Mouse (Mus musculus) intestine, embryonic 16.5 days (tissue): ENCODE measurements around the gene Cav1. TPM values are rescaled to one million over a fixed set of nuclear protein-coding genes. Genes with fewer than 3 reads are reported as not detected.

Experiments
- ATAC-seq: fragments of 200-750 bp; cut with Nextera tagmentation; 2 replicates; pipeline ENCODE4 v1.8.0; 2017; ENCODE audit warnings: moderate TSS enrichment, moderate library complexity
- H3K27ac ChIP-seq: fragments of 300-500 bp; sonication (generic); 2 replicates; pipeline ENCODE4 v1.5.1; 2014; ENCODE audit warnings: mild to moderate bottlenecking, low read length
- H3K27me3 ChIP-seq: fragments of 300-500 bp; sonication (generic); replicated peaks from 2 replicates; pipeline ENCODE4 v1.6.1; 2014; ENCODE audit warnings: low read length, control low read depth, mixed read lengths; ENCODE audit not compliant: control insufficient read depth, insufficient read depth
- H3K36me3 ChIP-seq: fragments of 300-500 bp; sonication (generic); 2 replicates; pipeline ENCODE4 v1.6.1; 2014; ENCODE audit warnings: low read length, control low read depth; ENCODE audit not compliant: control insufficient read depth, insufficient read depth
- H3K4me1 ChIP-seq: fragments of 300-500 bp; sonication (generic); 2 replicates; pipeline ENCODE4 v1.6.1; 2014; ENCODE audit warnings: low read length, control low read depth, mixed read lengths; ENCODE audit not compliant: control insufficient read depth, insufficient read depth
- H3K4me2 ChIP-seq: fragments of 300-500 bp; sonication (generic); 2 replicates; pipeline ENCODE4 v1.6.1; 2014; ENCODE audit warnings: low read depth, low read length, control low read depth
- H3K4me3 ChIP-seq: fragments of 300-500 bp; sonication (generic); 2 replicates; pipeline ENCODE4 v1.5.1; 2014; ENCODE audit warnings: mild to moderate bottlenecking, low read length
- H3K9ac ChIP-seq: fragments of 300-500 bp; sonication (generic); 2 replicates; pipeline ENCODE4 v1.6.1; 2014; ENCODE audit warnings: low read depth, low read length
- H3K9me3 ChIP-seq: fragments of 300-500 bp; sonication (generic); 2 replicates; pipeline ENCODE4 v1.6.1; 2016; ENCODE audit warnings: low read length, control low read depth; ENCODE audit not compliant: control insufficient read depth
- WGBS: fragments of 180-500 bp; shearing (Covaris S2); extraction: QIAGEN DNeasy Blood & Tissue Kit; methylation state at CpG from one replicate; pipeline ENCODE4 v1.1.7; 2014; 5-methylcytosine and 5-hydroxymethylcytosine counted together
- polyA plus RNA-seq: library from polyadenylated mRNA; unstranded; fragments of >200 nt; fragmentation: Nextera tagmentation; extraction: Ambion mirVana; gene quantifications from 2 replicates; pipeline ENCODE4 v1.2.1, GENCODE M21; 2015

The Cav1 gene
- polyA plus RNA-seq = 189 and 198 TPM in 2 replicates

DNA sequence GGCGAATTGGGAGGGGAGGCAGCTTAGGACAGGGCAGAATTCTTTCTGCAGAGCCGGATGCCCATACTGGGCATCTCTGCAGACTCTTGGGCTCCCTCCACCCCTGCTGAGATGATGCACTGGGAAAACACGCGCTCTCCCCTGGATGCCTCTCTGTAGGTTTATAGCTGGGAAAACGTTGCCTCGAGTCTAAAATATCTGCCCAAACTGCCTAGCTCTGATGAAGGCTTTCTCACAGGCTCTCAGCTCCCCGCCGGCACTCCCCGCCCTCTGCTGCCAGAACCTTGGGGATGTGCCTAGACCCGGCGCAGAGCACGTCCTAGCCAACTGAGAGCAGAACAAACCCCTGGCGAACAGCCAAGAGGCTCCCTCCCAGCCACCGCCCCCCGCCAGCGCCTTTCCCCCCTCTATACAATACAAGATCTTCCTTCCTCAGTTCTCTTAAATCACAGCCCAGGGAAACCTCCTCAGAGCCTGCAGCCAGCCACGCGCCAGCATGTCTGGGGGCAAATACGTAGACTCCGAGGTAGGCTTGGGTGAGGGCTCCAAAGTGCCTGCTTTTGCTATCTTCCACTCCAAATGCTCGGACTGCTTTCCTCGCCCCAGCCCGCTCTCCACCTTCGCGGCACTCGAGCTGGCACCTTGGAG lies at the start of gene Cav1:
Gene Cav1, plus strand, starts transcription at position 382 of the 648 bp plus-strand sequence.
- Histone ChIP-seq H3K4me3 (peak within 1 kb of the TSS; percentile 58), H3K27ac (peak within 1 kb of the TSS; percentile 85), H3K36me3 (no peaks in the 10 kb centered on the region), H3K4me2 (peak within 1 kb of the TSS; percentile 97), H3K27me3 (peaks cover 7% of the 10 kb centered on the region; the same call in 1 of the 2 replicates), H3K9me3 (no peaks in the 10 kb centered on the region), H3K4me1 (peaks cover 21% of the 10 kb centered on the region; the same call in 1 of the 2 replicates), H3K9ac (peak within 1 kb of the TSS; percentile 70)
- peak; percentile 91 for ATAC-seq
- 1% methylated on average over 26 of the region's 26 CpGs for WGBS

DNA sequence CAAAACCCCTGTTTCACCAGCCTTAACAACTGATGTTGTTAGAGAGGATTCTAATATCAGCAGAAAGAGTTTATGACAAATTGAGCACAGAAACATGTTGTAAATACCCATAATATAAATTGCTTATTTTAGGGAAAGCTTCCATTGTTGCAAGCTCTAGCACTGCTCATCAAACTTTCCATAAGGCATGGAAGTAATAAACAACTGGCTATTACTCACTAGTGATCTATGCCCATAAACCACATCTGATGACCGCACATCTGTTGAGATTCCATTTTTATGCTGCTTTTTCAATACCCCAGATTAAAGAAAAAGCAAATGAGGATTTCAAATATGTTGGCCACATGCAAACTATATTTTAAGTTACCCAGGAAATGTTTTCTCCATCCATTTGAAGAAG lies 48.0 kb upstream of the Cav1 start:
- no peak overlapping the region for H3K27ac ChIP-seq
- no peak overlapping the region for H3K9ac ChIP-seq
- H3K4me3 ChIP-seq = no peak overlapping the region
- no peaks in the 10 kb centered on the region for H3K4me1 ChIP-seq
- no peak overlapping the region for H3K4me2 ChIP-seq
- H3K9me3 ChIP-seq = no peaks in the 10 kb centered on the region
- H3K36me3 ChIP-seq = no peaks in the 10 kb centered on the region
- H3K27me3 ChIP-seq = no peaks in the 10 kb centered on the region
- 80% methylated on average over 1 of the region's 1 CpGs for WGBS
- no peak for ATAC-seq

DNA sequence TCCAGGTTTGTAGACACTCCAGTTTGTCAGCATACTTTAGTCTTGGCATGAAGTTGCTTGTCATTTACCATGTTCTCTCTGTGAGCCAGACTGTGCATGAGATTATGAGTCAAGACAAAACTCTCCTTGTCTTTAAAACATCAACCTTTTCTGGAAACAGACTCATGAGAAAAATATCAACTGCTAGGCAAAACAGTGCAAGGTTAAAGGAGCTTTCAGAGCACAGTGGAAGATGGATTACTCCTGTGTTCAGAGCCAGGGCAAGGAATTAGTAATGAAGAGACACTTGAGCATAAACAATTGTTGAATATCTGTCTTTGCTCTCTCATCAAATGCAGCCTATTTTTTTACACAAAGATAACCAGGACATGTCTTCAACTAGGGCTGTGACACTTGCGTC lies 47.2 kb upstream of the Cav1 start:
- 81% methylated on average over 1 of the region's 1 CpGs for WGBS
- Histone ChIP-seq H3K4me1 (no peaks in the 10 kb centered on the region), H3K9me3 (no peaks in the 10 kb centered on the region), H3K27me3 (no peaks in the 10 kb centered on the region), H3K27ac (no peak overlapping the region), H3K4me3 (no peak overlapping the region), H3K9ac (no peak overlapping the region), H3K4me2 (no peak overlapping the region), H3K36me3 (no peaks in the 10 kb centered on the region)
- ATAC-seq = no peak

DNA sequence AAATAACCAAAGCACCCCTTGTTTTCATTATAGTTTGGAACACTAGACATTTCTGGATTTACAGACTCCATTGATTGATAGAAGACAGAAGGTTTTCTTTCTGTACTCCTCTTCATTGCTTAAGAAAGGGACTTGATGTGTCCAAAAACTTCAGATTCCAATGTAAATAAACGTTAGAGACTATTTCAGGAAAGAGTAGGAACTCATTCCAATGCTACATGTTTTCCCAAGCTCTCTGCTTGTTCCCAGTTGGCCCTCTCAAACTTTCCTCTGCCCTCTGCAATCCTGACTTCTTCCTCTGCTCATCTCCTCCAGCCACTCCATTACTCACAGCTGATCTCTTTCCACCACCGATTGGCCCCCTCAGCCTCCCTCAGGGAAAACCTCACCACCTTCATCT lies 43.3 kb upstream of the Cav1 start:
- no peaks in the 10 kb centered on the region for H3K36me3 ChIP-seq
- H3K4me2 ChIP-seq = no peak overlapping the region
- ATAC-seq = no peak
- H3K4me1 ChIP-seq = no peaks in the 10 kb centered on the region; the same call in 1 of the 2 replicates
- no peaks in the 10 kb centered on the region for H3K9me3 ChIP-seq
- 53% methylated on average over 2 of the region's 2 CpGs for WGBS
- H3K4me3 ChIP-seq = no peak overlapping the region
- no peaks in the 10 kb centered on the region for H3K27me3 ChIP-seq
- H3K9ac ChIP-seq = no peak overlapping the region
- no peak overlapping the region for H3K27ac ChIP-seq

- H3K9me3 ChIP-seq = no peaks in the 10 kb centered on the region
- H3K27me3 ChIP-seq = no peaks in the 10 kb centered on the region
- no peak overlapping the region for H3K9ac ChIP-seq
- H3K27ac ChIP-seq = no peak overlapping the region
- no peak overlapping the region for H3K4me2 ChIP-seq
- H3K36me3 ChIP-seq = no peaks in the 10 kb centered on the region
- no peak overlapping the region for H3K4me3 ChIP-seq
- no peaks in the 10 kb centered on the region; the same call in 1 of the 2 replicates for H3K4me1 ChIP-seq
- ATAC-seq = no peak
- 62% methylated on average over 4 of the region's 4 CpGs for WGBS
Observed at GRCm38 (mm10) chr6:17265043-17265442, 41.1 kb upstream of the Cav1 start.

GRCm38 (mm10) chr6:17266466-17266865 lies 39.7 kb upstream of the Cav1 start:
- Histone ChIP-seq H3K4me3 (no peak overlapping the region), H3K9ac (no peak overlapping the region), H3K9me3 (no peaks in the 10 kb centered on the region), H3K4me1 (no peaks in the 10 kb centered on the region; the same call in 1 of the 2 replicates), H3K27me3 (no peaks in the 10 kb centered on the region), H3K27ac (peak overlapping the region; percentile 48), H3K4me2 (no peak overlapping the region), H3K36me3 (no peaks in the 10 kb centered on the region)
- 52% methylated on average over 3 of the region's 3 CpGs for WGBS
- ATAC-seq = no peak

- no peak overlapping the region for H3K4me3 ChIP-seq
- H3K27me3 ChIP-seq = no peaks in the 10 kb centered on the region
- WGBS = 85% methylated on average over 3 of the region's 3 CpGs
- H3K27ac ChIP-seq = no peak overlapping the region
- H3K36me3 ChIP-seq = no peaks in the 10 kb centered on the region
- ATAC-seq = no peak
- H3K9me3 ChIP-seq = no peaks in the 10 kb centered on the region
- peaks cover 11% of the 10 kb centered on the region; the same call in 1 of the 2 replicates for H3K4me1 ChIP-seq
- no peak overlapping the region for H3K9ac ChIP-seq
- no peak overlapping the region for H3K4me2 ChIP-seq
Observed at GRCm38 (mm10) chr6:17278366-17278765, 27.8 kb upstream of the Cav1 start.

- H3K27me3 ChIP-seq = no peaks in the 10 kb centered on the region
- ATAC-seq = peak; percentile 96
- 1% methylated on average over 40 of the region's 40 CpGs for WGBS
- H3K27ac ChIP-seq = peak within 1 kb of the TSS; percentile 67
- H3K9ac ChIP-seq = peak within 1 kb of the TSS; percentile 72
- H3K9me3 ChIP-seq = no peaks in the 10 kb centered on the region
- H3K4me1 ChIP-seq = peaks cover 11% of the 10 kb centered on the region; the same call in 1 of the 2 replicates
- H3K4me2 ChIP-seq = peak within 1 kb of the TSS; percentile 93
- no peaks in the 10 kb centered on the region for H3K36me3 ChIP-seq
- peak within 1 kb of the TSS; percentile 62 for H3K4me3 ChIP-seq
Observed at GRCm38 (mm10) chr6:17280939-17281756, 25.0 kb upstream of the Cav1 start, which contains the start of gene Cav2. TSS of gene Cav2 (plus strand) at chr6:17281185.

- 21% methylated on average over 8 of the region's 8 CpGs for WGBS
- H3K9me3 ChIP-seq = no peaks in the 10 kb centered on the region
- peak overlapping the region; percentile 93 for H3K4me2 ChIP-seq
- H3K9ac ChIP-seq = peak overlapping the region; percentile 72
- peak overlapping the region; percentile 67 for H3K27ac ChIP-seq
- peaks cover 11% of the 10 kb centered on the region; the same call in 1 of the 2 replicates for H3K4me1 ChIP-seq
- H3K4me3 ChIP-seq = peak overlapping the region; percentile 62
- ATAC-seq = no peak; the same call in none of the 2 replicates
- no peaks in the 10 kb centered on the region for H3K36me3 ChIP-seq
- no peaks in the 10 kb centered on the region for H3K27me3 ChIP-seq
Observed at GRCm38 (mm10) chr6:17281757-17282092, 24.4 kb upstream of the Cav1 start.
